ENCODE assay signal across 9 mouse cellular contexts in genomic region chr17:85687421-85688235, GRCm38 (mm10). TPM values are rescaled to one million over a fixed set of nuclear protein-coding genes. Genes with fewer than 3 reads are reported as not detected.
A peak's percentile ranks its signal among the peaks of the same experiment; 100 is the strongest.
DNase-seq lines count a peak whose midpoint lies in the region; ATAC-seq and TF ChIP-seq lines count a peak whose summit lies in the region.
"Had no signal": no experiment of that assay in that cellular context is flagged by ENCODE, and none has a peak within 500 bp of the region (broad histone marks: within the 10 kb centered on the region; RNA-seq: fewer than 3 reads in every experiment).

No protein-coding gene starts in this region.

- no peaks in the 10 kb centered on the region for H3K36me3 ChIP-seq in heart, embryonic 15.5 days
- H3K36me3 ChIP-seq in liver, embryonic 13.5 days, result no peaks in the 10 kb centered on the region
- H3K36me3 ChIP-seq: G1E had no signal

- peak; percentile 22 for DNase-seq in kidney, adult 18-20 months
- DNase-seq in kidney, adult 11 months, result no peak
- no peak for DNase-seq in liver, embryonic 13.5 days
- peak; percentile 45 for DNase-seq in testis, postnatal 10 days (ENCODE audit: low spot score)
- DNase-seq in cerebellum, postnatal 4 days (ENCODE audit: low spot score in 2 of 2), result no peak
- DNase-seq in urinary bladder, postnatal 14 days (ENCODE audit: low spot score), result no peak

- no peak for TF ChIP-seq POLR2A in bone marrow, adult 2 months (IDR thresholded peaks at IDR 0.05; ENCODE audit: borderline replicate concordance, control insufficient read depth, low read depth, low read length)

- H3K9ac ChIP-seq in heart, embryonic 15.5 days, result peak overlapping the region; percentile 45
- H3K9ac ChIP-seq in liver, embryonic 13.5 days, result no peak overlapping the region

- H3K27ac ChIP-seq in bone marrow, adult 2 months (ENCODE audit: control insufficient read depth, insufficient read depth, low read depth, low read length, poor library complexity), result peak overlapping the region; percentile 14; the same call in 1 of the 2 replicates
- H3K27ac ChIP-seq in heart, embryonic 15.5 days, result no peak overlapping the region
- no peak overlapping the region for H3K27ac ChIP-seq in liver, embryonic 13.5 days

- no peaks in the 10 kb centered on the region for H3K9me3 ChIP-seq in heart, embryonic 15.5 days (replicated peaks)
- H3K9me3 ChIP-seq in liver, embryonic 13.5 days (replicated peaks), result no peaks in the 10 kb centered on the region

- WGBS in bone marrow, adult 2 months, result 3% methylated on average over 108 of the region's 109 CpGs
- WGBS in heart, embryonic 15.5 days, result under 1% methylated on average over 102 of the region's 109 CpGs
- under 1% methylated on average over 85 of the region's 109 CpGs for WGBS in liver, embryonic 13.5 days (ENCODE audit: insufficient replicate concordance)

- ATAC-seq in heart, embryonic 15.5 days (replicated peaks; ENCODE audit: insufficient number of reproducible peaks, insufficient read depth, low FRiP score, low read depth), result 0 out of 2 replicates have a peak, but pooled peaks have one; percentile 2
- no peak for ATAC-seq in liver, embryonic 13.5 days (ENCODE audit: low read depth)

- no peak for TF ChIP-seq CTCF in bone marrow, adult 2 months (IDR thresholded peaks at IDR 0.05; ENCODE audit: control insufficient read depth, insufficient read depth, low read length)

- H3K4me3 ChIP-seq in bone marrow, adult 2 months (replicated peaks; ENCODE audit: control insufficient read depth, low read depth, low read length), result no peak overlapping the region
- H3K4me3 ChIP-seq in heart, embryonic 15.5 days, result peak overlapping the region; percentile 51
- peak overlapping the region; percentile 46 for H3K4me3 ChIP-seq in liver, embryonic 13.5 days (replicated peaks)

- H3K4me1 ChIP-seq in bone marrow, adult 2 months (ENCODE audit: control insufficient read depth, insufficient read depth, low read length), result no peaks in the 10 kb centered on the region
- H3K4me1 ChIP-seq in heart, embryonic 15.5 days (replicated peaks), result peaks cover 34% of the 10 kb centered on the region
- H3K4me1 ChIP-seq in liver, embryonic 13.5 days (replicated peaks), result 0 out of 2 replicates have a peak, but pooled peaks cover 5% of the 10 kb centered on the region

- H3K4me2 ChIP-seq in heart, embryonic 15.5 days, result peak overlapping the region; percentile 92
- peak overlapping the region; percentile 57 for H3K4me2 ChIP-seq in liver, embryonic 13.5 days

- H3K27me3 ChIP-seq in heart, embryonic 15.5 days, result peaks cover 95% of the 10 kb centered on the region
- H3K27me3 ChIP-seq in liver, embryonic 13.5 days, result peaks cover 100% of the 10 kb centered on the region

RNA-seq across cellular contexts. Expression of gene Six2, which starts 0.4 kb away (rescaled TPM):
- polyA plus RNA-seq in bone marrow, adult 2 months (2011; ENCODE audit: insufficient read depth, insufficient read length, low replicate concordance, missing spikeins), result not detected in 2 replicates
- polyA plus RNA-seq in heart, embryonic 15.5 days (2015; fragmentation: Nextera tagmentation; extraction: Ambion mirVana), result 0.21 and 2.2 TPM in 2 replicates
- polyA plus RNA-seq in liver, embryonic 13.5 days (2015; fragmentation: Nextera tagmentation; extraction: Ambion mirVana), result 0.12 TPM in 1 of 2 replicates, not detected in the other
- polyA plus RNA-seq: G1E had no signal

Comparison
In these comparisons a context has a peak if more than half of its experiments do, and no peak if none do; other contexts are left out.
1. DNase-seq: peak in kidney, adult 18-20 months (single experiment) and testis, postnatal 10 days (single experiment); none in kidney, adult 11 months (single experiment), liver, embryonic 13.5 days (single experiment), cerebellum, postnatal 4 days (0 of 2) and urinary bladder, postnatal 14 days (single experiment).